Mouse (Mus musculus) cerebellum, adult 2 months (tissue): Measurements from ENCODE around the gene Tbc1d22a.

Experiments used
- CTCF ChIP-seq: fragments of 200-500 bp; IDR thresholded peaks from 2 replicates; pipeline ENCODE4 v1.5.1; 2011; ENCODE audit warnings: low read depth, mild to moderate bottlenecking, control low read depth, low read length, moderate library complexity, borderline replicate concordance; ENCODE audit not compliant: insufficient read depth
- POLR2A ChIP-seq: fragments of 200-500 bp; IDR thresholded peaks from 2 replicates; pipeline ENCODE4 v1.6.1; 2011; ENCODE audit warnings: low read length, control low read depth, borderline replicate concordance; ENCODE audit not compliant: insufficient read depth

- TF ChIP-seq CTCF (peak; percentile 93), POLR2A (no peak)
Observed at GRCm38 (mm10) chr15:86239801-86240200, 25.5 kb downstream of the Tbc1d22a start.
